Mouse (Mus musculus) liver, postnatal 0 days (tissue): ENCODE results near the gene Acer3.

Experiments
- CTCF ChIP-seq: sonication (generic); IDR thresholded peaks from 2 replicates; pipeline ENCODE4 v1.5.1; 2016; ENCODE audit warnings: antibody characterized with exemption, low read depth
- EP300 ChIP-seq: IDR thresholded peaks from 2 replicates; pipeline ENCODE4 v1.6.1; 2016; ENCODE audit warnings: antibody characterized with exemption, low read depth, mild to moderate bottlenecking

DNA sequence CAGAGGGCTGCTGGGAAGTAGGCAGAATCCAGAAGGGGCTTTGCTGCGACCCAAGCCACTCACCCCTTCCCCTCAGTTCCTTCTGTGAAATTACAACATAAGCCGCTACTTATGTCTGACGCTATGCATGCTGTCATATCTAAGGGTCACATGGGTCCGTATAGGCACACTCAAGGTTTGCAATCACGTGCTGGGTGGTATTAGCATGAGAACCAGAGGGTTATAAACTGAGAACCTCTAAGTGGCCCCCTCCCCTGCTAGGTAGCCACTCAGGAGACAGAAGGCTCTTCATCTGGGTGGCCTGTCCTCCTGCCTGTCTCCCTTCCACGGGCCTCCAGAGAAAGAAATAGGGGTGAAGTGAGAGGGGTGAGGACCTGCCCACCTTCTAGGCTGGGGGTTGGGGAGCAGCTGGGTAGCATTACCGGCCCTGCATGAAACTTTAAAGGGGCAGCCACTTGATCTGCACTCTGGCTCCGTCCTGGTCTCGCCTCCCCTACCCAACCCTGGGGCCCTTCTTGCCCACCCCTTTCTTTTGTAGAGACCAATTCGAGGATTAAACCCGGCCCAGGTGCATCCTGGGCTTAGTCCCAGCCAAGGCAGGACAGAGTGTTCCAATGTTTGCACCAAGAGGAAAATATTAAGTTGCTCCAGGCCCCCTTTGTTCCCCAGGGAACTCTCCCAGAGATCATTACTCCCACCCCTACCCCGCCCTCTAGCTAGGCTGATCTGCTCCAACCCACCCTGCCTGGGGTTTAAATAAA is 33.3 kb upstream of the Acer3 start:
- no peak for TF ChIP-seq EP300
- TF ChIP-seq CTCF: no peak
